Mouse (Mus musculus) hindbrain, embryonic 14.5 days (tissue): ENCODE data around the gene Nrxn1. TPM values are rescaled to one million over a fixed set of nuclear protein-coding genes. Genes with fewer than 3 reads are reported as not detected.
A peak's percentile ranks its signal among the peaks of the same experiment; 100 is the strongest.

Experiments used
- ATAC-seq: fragments of 200-750 bp; cut with Nextera tagmentation; 2 replicates; pipeline ENCODE4 v1.8.0; 2017; ENCODE audit warnings: moderate number of reproducible peaks, mild to moderate bottlenecking, moderate TSS enrichment, moderate library complexity; ENCODE audit not compliant: low FRiP score
- DNase-seq: peaks from one replicate; pipeline ENCODE4 v3.0.0-alpha.2; 2015; ENCODE audit warnings: low spot score
- H3K27ac ChIP-seq: fragments of 300-500 bp; sonication (generic); 2 replicates; pipeline ENCODE4 v1.5.1; 2014; ENCODE audit warnings: mild to moderate bottlenecking, moderate library complexity
- H3K27me3 ChIP-seq: fragments of 300-500 bp; sonication (generic); 2 replicates; pipeline ENCODE4 v1.6.1; 2014; ENCODE audit warnings: mild to moderate bottlenecking, low read length, mixed read lengths; ENCODE audit not compliant: control insufficient read depth, insufficient read depth
- H3K36me3 ChIP-seq: fragments of 300-500 bp; sonication (generic); replicated peaks from 2 replicates; pipeline ENCODE4 v1.6.1; 2014; ENCODE audit not compliant: control insufficient read depth, insufficient read depth
- H3K4me1 ChIP-seq: fragments of 300-500 bp; sonication (generic); replicated peaks from 2 replicates; pipeline ENCODE4 v1.6.1; 2014; ENCODE audit warnings: antibody characterized with exemption, low read length, mixed read lengths; ENCODE audit not compliant: control insufficient read depth, insufficient read depth
- H3K4me2 ChIP-seq: fragments of 300-500 bp; sonication (generic); replicated peaks from 2 replicates; pipeline ENCODE4 v1.6.1; 2014; ENCODE audit warnings: mild to moderate bottlenecking, moderate library complexity
- H3K4me3 ChIP-seq: fragments of 300-500 bp; sonication (generic); replicated peaks from 2 replicates; pipeline ENCODE4 v1.5.1; 2014; ENCODE audit warnings: mild to moderate bottlenecking, low read length
- H3K9ac ChIP-seq: fragments of 300-500 bp; sonication (generic); 2 replicates; pipeline ENCODE4 v1.6.1; 2014
- H3K9me3 ChIP-seq: fragments of 300-500 bp; sonication (generic); 2 replicates; pipeline ENCODE4 v1.6.1; 2016; ENCODE audit warnings: low read length; ENCODE audit not compliant: control insufficient read depth
- WGBS: fragments of 180-500 bp; shearing (Covaris S2); extraction: QIAGEN DNeasy Blood & Tissue Kit; methylation state at CpG from one replicate; pipeline ENCODE4 v1.1.7; 2014; 5-methylcytosine and 5-hydroxymethylcytosine counted together
- polyA plus RNA-seq: library from polyadenylated mRNA; unstranded; fragments of >200 nt; fragmentation: Nextera tagmentation; extraction: Ambion mirVana; gene quantifications from 2 replicates; pipeline ENCODE4 v1.2.1, GENCODE M21; 2014

Gene Nrxn1
- polyA plus RNA-seq, 1 experiment from 2014 or later, result 210 TPM

- WGBS, result 42% methylated on average over 4 of the region's 4 CpGs
- Histone ChIP-seq H3K27ac (peak overlapping the region; percentile 76), H3K4me2 (no peak overlapping the region), H3K36me3 (no peaks in the 10 kb centered on the region), H3K4me3 (no peak overlapping the region), H3K9ac (no peak overlapping the region), H3K4me1 (peaks cover 12% of the 10 kb centered on the region), H3K9me3 (no peaks in the 10 kb centered on the region), H3K27me3 (no peaks in the 10 kb centered on the region)
- DNase-seq (no peak), ATAC-seq (no peak)
These were observed 256.5 kb downstream of the Nrxn1 start for GRCm38 (mm10) chr17:90836154-90837021.

DNA sequence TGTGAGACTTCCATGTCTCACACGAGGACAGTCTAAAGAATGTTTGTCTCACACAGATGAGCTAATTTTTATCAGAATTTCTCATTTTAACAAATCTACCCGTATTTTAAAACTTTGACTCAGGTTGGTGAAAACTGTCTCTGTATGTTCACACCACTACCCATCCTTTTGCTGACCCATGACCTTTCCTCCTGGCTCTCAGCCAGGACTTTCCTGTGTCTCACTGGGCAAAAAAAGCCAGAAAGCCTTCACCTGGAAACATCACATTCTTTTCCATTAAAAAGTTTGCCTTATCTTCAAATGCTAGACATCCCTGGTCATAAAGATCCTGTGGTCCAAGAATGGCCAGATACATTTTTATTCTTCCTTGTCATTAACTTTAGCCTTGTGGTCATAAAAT lies 274.5 kb downstream of the Nrxn1 start:
- Histone ChIP-seq H3K4me3 (no peak overlapping the region), H3K36me3 (no peaks in the 10 kb centered on the region)

DNA sequence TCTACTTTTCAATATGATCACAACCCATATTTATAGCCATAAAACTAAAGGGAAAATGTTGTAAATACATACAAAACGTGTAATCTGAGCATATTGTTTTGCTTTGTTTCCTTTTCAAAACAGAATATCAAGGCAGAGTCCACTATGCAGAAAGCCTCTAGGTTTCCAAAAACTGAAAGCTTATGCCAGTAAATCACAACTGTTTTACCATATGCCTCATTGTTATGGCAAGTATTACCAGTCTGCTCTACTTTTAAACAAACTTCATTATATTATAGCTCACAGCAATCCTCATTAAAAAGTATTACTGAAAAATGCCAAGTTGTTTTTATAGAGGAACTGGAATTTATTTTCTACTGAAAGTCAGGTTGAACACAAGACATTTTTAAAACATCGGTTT lies 275.0 kb downstream of the Nrxn1 start:
- Histone ChIP-seq H3K9me3 (no peaks in the 10 kb centered on the region), H3K9ac (no peak overlapping the region), H3K27me3 (no peaks in the 10 kb centered on the region), H3K36me3 (no peaks in the 10 kb centered on the region), H3K4me3 (no peak overlapping the region), H3K4me1 (no peaks in the 10 kb centered on the region), H3K4me2 (no peak overlapping the region), H3K27ac (no peak overlapping the region)
- WGBS, result 89% methylated on average over 2 of the region's 2 CpGs
- ATAC-seq (no peak), DNase-seq (no peak)

More for the DNA sequence above, 274.5 kb downstream of the Nrxn1 start:
- no peak for DNase-seq
- H3K4me2 ChIP-seq, result no peak overlapping the region
- ATAC-seq, result no peak
- no peak overlapping the region for H3K27ac ChIP-seq
- H3K9me3 ChIP-seq, result no peaks in the 10 kb centered on the region
- H3K9ac ChIP-seq, result no peak overlapping the region
- no peaks in the 10 kb centered on the region for H3K4me1 ChIP-seq
- 86% methylated on average over 2 of the region's 2 CpGs for WGBS
- H3K27me3 ChIP-seq, result no peaks in the 10 kb centered on the region

- DNase-seq (no peak), ATAC-seq (no peak)
- H3K4me1 ChIP-seq, result no peaks in the 10 kb centered on the region
- H3K27me3 ChIP-seq, result no peaks in the 10 kb centered on the region
- H3K27ac ChIP-seq, result no peak overlapping the region
- H3K36me3 ChIP-seq, result no peaks in the 10 kb centered on the region
- H3K4me3 ChIP-seq, result no peak overlapping the region
- H3K4me2 ChIP-seq, result no peak overlapping the region
- H3K9me3 ChIP-seq, result no peaks in the 10 kb centered on the region
- WGBS, result 95% methylated on average over 1 of the region's 1 CpGs
- no peak overlapping the region for H3K9ac ChIP-seq
These were observed 277.6 kb downstream of the Nrxn1 start for GRCm38 (mm10) chr17:90815306-90815705.

DNA sequence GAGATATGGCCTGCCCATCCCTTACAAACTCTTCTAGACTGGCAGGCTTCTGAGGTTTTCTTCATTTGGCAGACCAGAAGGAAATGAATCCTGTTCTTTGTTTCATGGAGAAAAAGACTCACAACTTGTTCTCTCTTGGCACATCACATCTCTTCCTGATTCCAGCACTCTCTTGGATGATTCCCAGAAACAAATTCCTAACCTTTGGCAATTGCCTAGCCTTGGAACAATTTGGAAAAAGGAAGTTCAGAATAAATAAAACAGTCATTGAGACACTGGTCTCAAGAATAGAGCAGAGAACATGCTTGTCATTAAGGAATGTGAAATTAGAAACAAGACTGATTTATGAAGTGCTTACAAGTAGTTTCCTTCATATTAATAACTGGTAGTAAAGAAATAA lies 279.1 kb downstream of the Nrxn1 start:
- no peaks in the 10 kb centered on the region for H3K36me3 ChIP-seq

GRCm38 (mm10) chr17:90812485-90812884 lies 280.4 kb downstream of the Nrxn1 start:
- H3K27ac ChIP-seq, result no peak overlapping the region
- H3K36me3 ChIP-seq, result no peaks in the 10 kb centered on the region
- H3K9me3 ChIP-seq, result no peaks in the 10 kb centered on the region
- WGBS, result 83% methylated on average over 2 of the region's 2 CpGs
- H3K27me3 ChIP-seq, result no peaks in the 10 kb centered on the region
- no peak overlapping the region for H3K4me3 ChIP-seq
- no peak for DNase-seq
- no peaks in the 10 kb centered on the region for H3K4me1 ChIP-seq
- no peak overlapping the region for H3K9ac ChIP-seq
- no peak for ATAC-seq
- H3K4me2 ChIP-seq, result no peak overlapping the region

More for the DNA sequence above, 279.1 kb downstream of the Nrxn1 start:
- H3K27ac ChIP-seq, result no peak overlapping the region
- H3K4me3 ChIP-seq, result no peak overlapping the region
- DNase-seq, result no peak
- H3K9ac ChIP-seq, result no peak overlapping the region
- H3K27me3 ChIP-seq, result no peaks in the 10 kb centered on the region
- no peaks in the 10 kb centered on the region for H3K9me3 ChIP-seq
- H3K4me1 ChIP-seq, result no peaks in the 10 kb centered on the region
- no peak for ATAC-seq
- no peak overlapping the region for H3K4me2 ChIP-seq

GRCm38 (mm10) chr17:90809197-90810163 lies 283.4 kb downstream of the Nrxn1 start:
- H3K4me2 ChIP-seq, result no peak overlapping the region
- no peaks in the 10 kb centered on the region for H3K9me3 ChIP-seq
- H3K27me3 ChIP-seq, result no peaks in the 10 kb centered on the region
- H3K4me1 ChIP-seq, result no peaks in the 10 kb centered on the region
- H3K9ac ChIP-seq, result no peak overlapping the region
- 0 out of 2 replicates have a peak overlapping the region, but pooled peaks have one; percentile 9 for H3K27ac ChIP-seq
- H3K36me3 ChIP-seq, result no peaks in the 10 kb centered on the region
- WGBS, result 67% methylated on average over 8 of the region's 8 CpGs
- no peak overlapping the region for H3K4me3 ChIP-seq
- DNase-seq (peak; percentile 87), ATAC-seq (peak; percentile 79)

GRCm38 (mm10) chr17:90808256-90808655 lies 284.6 kb downstream of the Nrxn1 start:
- no peak for ATAC-seq
- no peak overlapping the region for H3K4me3 ChIP-seq
- WGBS, result 85% methylated on average over 2 of the region's 2 CpGs
- H3K27ac ChIP-seq, result no peak overlapping the region
- H3K4me1 ChIP-seq, result no peaks in the 10 kb centered on the region
- H3K36me3 ChIP-seq, result no peaks in the 10 kb centered on the region
- no peak overlapping the region for H3K4me2 ChIP-seq
- no peak overlapping the region for H3K9ac ChIP-seq
- DNase-seq, result no peak
- H3K27me3 ChIP-seq, result no peaks in the 10 kb centered on the region
- no peaks in the 10 kb centered on the region for H3K9me3 ChIP-seq

DNA sequence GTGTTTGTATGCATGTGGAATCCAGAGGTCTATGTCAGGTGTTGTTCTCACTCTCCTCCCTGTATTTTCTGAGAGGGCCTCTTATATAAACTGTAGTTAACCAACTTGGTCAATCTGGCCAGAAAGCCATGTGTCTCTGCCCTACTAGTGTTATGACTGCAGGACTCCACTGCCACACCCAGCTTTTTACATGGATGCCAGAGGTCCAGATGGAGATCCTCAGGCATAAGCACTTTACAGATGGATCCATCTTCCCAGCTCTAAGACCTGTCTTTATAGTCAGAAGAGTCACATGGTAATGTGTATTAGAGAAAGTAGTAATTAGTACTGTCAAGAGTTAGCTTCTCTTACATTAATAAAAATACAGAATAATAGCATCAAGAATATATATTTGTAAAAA lies 285.7 kb downstream of the Nrxn1 start:
- Histone ChIP-seq H3K27ac (no peak overlapping the region), H3K9me3 (no peaks in the 10 kb centered on the region), H3K27me3 (no peaks in the 10 kb centered on the region), H3K36me3 (no peaks in the 10 kb centered on the region), H3K9ac (no peak overlapping the region), H3K4me3 (no peak overlapping the region), H3K4me1 (no peaks in the 10 kb centered on the region), H3K4me2 (no peak overlapping the region)
- ATAC-seq (no peak), DNase-seq (no peak)
